Mouse (Mus musculus): ENCODE measurements around the gene Il18bp. TPM values are rescaled to one million over a fixed set of nuclear protein-coding genes. Genes with fewer than 3 reads are reported as not detected.

Il18bp gene
- 2.0 and 2.3 TPM in 2 replicates for polyA plus RNA-seq (2015; fragmentation: Nextera tagmentation; extraction: Ambion mirVana)

DNA sequence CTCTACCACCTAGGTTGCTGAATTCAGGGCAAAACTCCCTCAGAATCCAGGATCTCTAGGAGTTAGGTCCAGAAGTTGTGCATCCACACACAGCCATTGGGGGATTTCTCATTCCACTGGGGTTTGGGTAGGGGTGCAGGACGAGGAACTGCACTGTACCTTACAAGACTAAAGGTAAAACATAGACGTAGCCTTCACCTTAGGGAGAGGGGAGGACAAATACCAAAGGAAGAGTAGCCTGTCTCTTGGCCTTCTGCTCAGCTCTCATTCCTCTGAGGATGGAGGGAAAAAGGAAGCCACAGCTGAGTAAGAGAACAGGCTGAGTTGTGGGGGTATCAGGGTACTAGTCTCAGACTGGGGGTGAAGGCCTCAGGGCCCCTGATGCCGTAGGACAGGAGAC is at the start of gene Il18bp:
TSS of gene Il18bp (minus strand) at position 101 of the 400 bp plus-strand sequence.

DNA sequence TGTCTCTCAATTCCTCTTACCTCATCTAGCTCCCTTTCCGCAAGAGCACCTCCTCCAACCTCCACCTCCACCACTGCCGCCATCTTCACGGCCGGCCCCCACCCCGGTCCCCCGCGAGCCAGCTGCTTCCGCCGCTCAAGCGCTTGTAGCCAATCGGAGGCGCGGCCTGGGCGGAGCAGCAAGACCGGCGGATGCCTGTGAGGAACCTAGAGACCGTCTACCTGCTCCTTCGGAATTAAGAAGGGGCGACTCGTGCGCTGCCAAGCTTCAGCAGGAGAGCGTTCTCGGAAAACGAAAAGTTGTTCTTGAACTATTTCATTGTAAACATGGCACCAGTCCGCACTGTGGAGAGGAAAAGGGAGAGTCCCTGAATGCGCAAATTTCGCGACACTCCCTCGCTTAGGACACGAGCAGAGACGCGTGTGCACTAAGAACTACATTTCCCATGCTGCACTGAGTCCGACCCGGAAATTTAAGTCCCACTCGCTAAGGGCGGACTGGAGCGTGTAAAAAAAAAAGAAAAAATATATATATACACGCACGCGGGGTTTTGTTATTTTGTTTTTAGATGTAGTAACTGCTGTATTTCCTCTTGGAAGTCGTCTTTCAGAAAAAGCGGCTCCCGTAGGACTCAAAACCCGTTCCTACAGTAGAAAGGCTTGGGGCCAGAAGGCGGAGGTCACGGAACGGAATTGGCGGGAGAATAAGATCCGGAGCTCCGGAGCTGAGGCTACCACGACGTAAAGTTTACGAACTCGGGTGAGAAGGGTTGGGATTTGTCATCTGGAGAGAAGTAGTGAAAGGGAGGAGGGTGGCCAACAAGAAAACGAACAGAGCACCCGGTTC is 46.8 kb upstream of the Il18bp start, which contains the start of the genes Rnf121, Xndc1 and Xntrpc:
TSS of gene Rnf121 (minus strand) at position 424 of the 846 bp plus-strand sequence.
TSS of gene Xndc1 (plus strand) at position 466 of the 846 bp plus-strand sequence.
TSS of gene Xntrpc (plus strand) at position 668 of the 846 bp plus-strand sequence.

Other genes starting within 250 kb of the Il18bp start
- gene Phox2a, start 200.4 kb downstream of the Il18bp start, polyA plus RNA-seq (2015; fragmentation: Nextera tagmentation; extraction: Ambion mirVana) = 0.28 and 0.32 TPM in 2 replicates
- 45.7 TPM in 2 replicates for gene Inppl1, start 180.5 kb downstream of the Il18bp start, polyA plus RNA-seq (2015; fragmentation: Nextera tagmentation; extraction: Ambion mirVana)
- 9.6 and 15.0 TPM in 2 replicates for gene Folr2, start 161.5 kb downstream of the Il18bp start, polyA plus RNA-seq (2015; fragmentation: Nextera tagmentation; extraction: Ambion mirVana)
- 27.1 and 30.5 TPM in 2 replicates for gene Anapc15, start 155.0 kb downstream of the Il18bp start, polyA plus RNA-seq (2015; fragmentation: Nextera tagmentation; extraction: Ambion mirVana)
- gene Folr1, start 147.9 kb downstream of the Il18bp start, polyA plus RNA-seq (2015; fragmentation: Nextera tagmentation; extraction: Ambion mirVana) = 1.1 and 1.7 TPM in 2 replicates
- 111 and 138 TPM in 2 replicates for gene Lamtor1, start 112.8 kb downstream of the Il18bp start, polyA plus RNA-seq (2015; fragmentation: Nextera tagmentation; extraction: Ambion mirVana)
- gene Tomt, start 112.3 kb downstream of the Il18bp start, polyA plus RNA-seq (2015; fragmentation: Nextera tagmentation; extraction: Ambion mirVana) = not detected in 2 replicates
- gene Lrrc51, start 84.8 kb downstream of the Il18bp start, polyA plus RNA-seq (2015; fragmentation: Nextera tagmentation; extraction: Ambion mirVana) = 6.2 and 8.0 TPM in 2 replicates
- gene Numa1, start 84.6 kb downstream of the Il18bp start, polyA plus RNA-seq (2015; fragmentation: Nextera tagmentation; extraction: Ambion mirVana) = 22.6 and 29.4 TPM in 2 replicates
- gene Rnf121, start 46.8 kb upstream of the Il18bp start, polyA plus RNA-seq (2015; fragmentation: Nextera tagmentation; extraction: Ambion mirVana) = 15.8 and 16.1 TPM in 2 replicates
- 8.2 and 9.5 TPM in 2 replicates for gene Xndc1, start 46.8 kb upstream of the Il18bp start, polyA plus RNA-seq (2015; fragmentation: Nextera tagmentation; extraction: Ambion mirVana)
- gene Xntrpc, start 47.0 kb upstream of the Il18bp start, polyA plus RNA-seq (2015; fragmentation: Nextera tagmentation; extraction: Ambion mirVana) = 0.27 and 0.49 TPM in 2 replicates
- 0.05 TPM in 1 of 2 replicates, not detected in the other for gene Trpc2, start 64.4 kb upstream of the Il18bp start, polyA plus RNA-seq (2015; fragmentation: Nextera tagmentation; extraction: Ambion mirVana)
- 388 and 438 TPM in 2 replicates for gene Art1, start 83.1 kb upstream of the Il18bp start, polyA plus RNA-seq (2015; fragmentation: Nextera tagmentation; extraction: Ambion mirVana)
- 21.8 and 25.9 TPM in 2 replicates for gene Art5, start 90.8 kb upstream of the Il18bp start, polyA plus RNA-seq (2015; fragmentation: Nextera tagmentation; extraction: Ambion mirVana)
- 0.13 and 0.37 TPM in 2 replicates for gene Chrna10, start 98.1 kb upstream of the Il18bp start, polyA plus RNA-seq (2015; fragmentation: Nextera tagmentation; extraction: Ambion mirVana)
- 10.3 and 11.9 TPM in 2 replicates for gene Nup98, start 191.5 kb upstream of the Il18bp start, polyA plus RNA-seq (2015; fragmentation: Nextera tagmentation; extraction: Ambion mirVana)
- 44.4 and 45.1 TPM in 2 replicates for gene Pgap2, start 191.5 kb upstream of the Il18bp start, polyA plus RNA-seq (2015; fragmentation: Nextera tagmentation; extraction: Ambion mirVana)
- 40.2 and 53.1 TPM in 2 replicates for gene Rhog, start 237.4 kb upstream of the Il18bp start, polyA plus RNA-seq (2015; fragmentation: Nextera tagmentation; extraction: Ambion mirVana)
- gene Stim1, start 249.1 kb upstream of the Il18bp start, polyA plus RNA-seq (2015; fragmentation: Nextera tagmentation; extraction: Ambion mirVana) = 93.1 and 102 TPM in 2 replicates